29 mouse cellular contexts compared by ENCODE assay signal in the genomic region with DNA sequence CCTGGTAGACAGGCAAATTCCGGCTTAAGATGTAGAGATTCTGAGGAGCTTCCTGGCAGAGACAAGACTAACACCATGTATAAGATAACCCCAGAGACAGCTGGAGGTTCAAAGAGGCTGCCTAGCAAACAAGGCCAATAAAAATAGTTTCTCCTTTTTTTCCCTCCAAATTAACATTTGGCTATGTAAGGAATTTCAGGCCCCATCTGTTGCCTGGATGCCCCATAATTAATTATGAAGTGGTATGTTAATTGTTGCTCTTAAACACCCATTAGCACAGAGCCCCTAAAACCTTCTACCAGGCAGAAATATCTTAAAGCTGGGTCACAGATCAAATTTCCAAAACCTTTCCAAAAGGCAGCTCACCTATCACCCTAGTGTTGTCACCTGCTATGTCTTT.
"Had no signal": no experiment of that assay in that cellular context is flagged by ENCODE, and none has a peak within 500 bp of the region (broad histone marks: within the 10 kb centered on the region; RNA-seq: fewer than 3 reads in every experiment).

No protein-coding gene starts in this region.

- H3K4me2 ChIP-seq: heart, embryonic 11.5 days; heart, embryonic 13.5 days; heart, embryonic 15.5 days; hindbrain, embryonic 14.5 days; intestine, embryonic 15.5 days; kidney, embryonic 15.5 days; limb, embryonic 12.5 days; liver, embryonic 11.5 days; liver, embryonic 13.5 days; liver, embryonic 15.5 days had no signal

- H3K36me3 ChIP-seq: heart, embryonic 13.5 days; heart, embryonic 15.5 days; intestine, embryonic 15.5 days; kidney, embryonic 15.5 days; limb, embryonic 10.5 days; limb, embryonic 12.5 days; liver, embryonic 13.5 days; liver, embryonic 15.5 days had no signal

- H3K9me3 ChIP-seq: heart, embryonic 13.5 days; heart, embryonic 15.5 days; intestine, embryonic 15.5 days; kidney, embryonic 15.5 days; limb, embryonic 10.5 days; limb, embryonic 12.5 days; liver, embryonic 13.5 days; liver, embryonic 15.5 days had no signal

- H3K9ac ChIP-seq: heart, embryonic 13.5 days; heart, embryonic 15.5 days; hindbrain, embryonic 14.5 days; intestine, embryonic 15.5 days; kidney, embryonic 15.5 days; limb, embryonic 12.5 days; liver, embryonic 13.5 days; liver, embryonic 15.5 days; liver, postnatal 0 days had no signal

- DNase-seq: gastrocnemius, postnatal 14 days; gastrocnemius, postnatal 36 days; heart, adult 11 months; heart, adult 2 months; heart, postnatal 14 days; heart, postnatal 36 days; kidney, adult 2 months; kidney, adult 9 months; kidney, postnatal 14 days; kidney, postnatal 36 days; layer of hippocampus, adult 9-11 months; layer of hippocampus, postnatal 36 days; liver; liver, embryonic 13.5 days; liver, postnatal 0 days had no signal

- ATAC-seq: hindbrain, embryonic 16.5 days; inflammation-experienced regulatory T-cells, adult 6 months; intestine, embryonic 15.5 days; intestine, postnatal 0 days; liver, postnatal 0 days had no signal

- H3K4me3 ChIP-seq: heart, adult 2 months; heart, embryonic 13.5 days; heart, embryonic 15.5 days; intestine, embryonic 15.5 days; kidney, embryonic 15.5 days; limb, embryonic 10.5 days; limb, embryonic 12.5 days; liver, embryonic 13.5 days; liver, embryonic 15.5 days had no signal

- H3K27me3 ChIP-seq: heart, embryonic 15.5 days; intestine, embryonic 15.5 days; liver, embryonic 13.5 days; liver, embryonic 15.5 days had no signal

- H3K27ac ChIP-seq: heart, adult 2 months; heart, embryonic 13.5 days; heart, embryonic 15.5 days; hindbrain, embryonic 14.5 days; intestine, embryonic 15.5 days; kidney, embryonic 15.5 days; kidney, postnatal 0 days; limb, embryonic 10.5 days; limb, embryonic 12.5 days; liver, embryonic 13.5 days; liver, embryonic 15.5 days had no signal
